Mouse (Mus musculus): ENCODE data around the gene Celsr2. TPM values are rescaled to one million over a fixed set of nuclear protein-coding genes. Genes with fewer than 3 reads are reported as not detected.

Gene Celsr2
- total and polyA plus RNA-seq, 2 experiments from 2014 or later = 1.2 to 5.5 TPM

- Histone ChIP-seq H3K36me3 (replicated peaks; ENCODE audit: control insufficient read depth, insufficient read depth, low read length) (peaks cover 73% of the 10 kb centered on the region), H3K4me2 (ENCODE audit: low read depth, low read length) (no peak overlapping the region), H3K27ac (ENCODE audit: low read depth) (no peak overlapping the region), H3K9ac (replicated peaks; ENCODE audit: low read depth, low read length) (no peak overlapping the region), H3K4me3 (ENCODE audit: low read depth, low read length) (no peak overlapping the region), H3K9me3 (replicated peaks; ENCODE audit: control insufficient read depth, low read length) (no peaks in the 10 kb centered on the region), H3K4me1 (ENCODE audit: control insufficient read depth, insufficient read depth) (no peaks in the 10 kb centered on the region), H3K27me3 (ENCODE audit: control insufficient read depth, insufficient read depth, low read length) (no peaks in the 10 kb centered on the region)
- ATAC-seq (ENCODE audit: insufficient read depth, low read depth) (no peak), DNase-seq (ENCODE audit: low spot score) (no peak)
- no peak for TF ChIP-seq CTCF (IDR thresholded peaks at IDR 0.05; ENCODE audit: low read depth)
- WGBS = 63% methylated on average over 19 of the region's 19 CpGs
Observed at GRCm38 (mm10) chr3:108433881-108434495, 18.6 kb upstream of the Celsr2 start.

GRCm38 (mm10) chr3:108433188-108433880 is 18.0 kb upstream of the Celsr2 start:
- ATAC-seq (ENCODE audit: insufficient read depth, low read depth) = no peak; the same call in 1 of the 2 replicates
- no peaks in the 10 kb centered on the region for H3K4me1 ChIP-seq (ENCODE audit: control insufficient read depth, insufficient read depth)
- no peaks in the 10 kb centered on the region for H3K27me3 ChIP-seq (ENCODE audit: control insufficient read depth, insufficient read depth, low read length)
- DNase-seq (ENCODE audit: low spot score) = no peak
- H3K4me2 ChIP-seq (ENCODE audit: low read depth, low read length) = no peak overlapping the region
- H3K4me3 ChIP-seq (ENCODE audit: low read depth, low read length) = no peak overlapping the region
- WGBS = 61% methylated on average over 18 of the region's 18 CpGs
- H3K9me3 ChIP-seq (replicated peaks; ENCODE audit: control insufficient read depth, low read length) = no peaks in the 10 kb centered on the region
- H3K27ac ChIP-seq (ENCODE audit: low read depth) = no peak overlapping the region
- H3K9ac ChIP-seq (replicated peaks; ENCODE audit: low read depth, low read length) = no peak overlapping the region
- H3K36me3 ChIP-seq (replicated peaks; ENCODE audit: control insufficient read depth, insufficient read depth, low read length) = peaks cover 77% of the 10 kb centered on the region
- TF ChIP-seq EP300 (IDR thresholded peaks at IDR 0.05; ENCODE audit: low read depth) = no peak

GRCm38 (mm10) chr3:108432542-108433187 is 17.3 kb upstream of the Celsr2 start:
- no peak for ATAC-seq (ENCODE audit: insufficient read depth, low read depth)
- TF ChIP-seq CTCF (IDR thresholded peaks at IDR 0.05; ENCODE audit: low read depth) = no peak
- no peak for TF ChIP-seq EP300 (IDR thresholded peaks at IDR 0.05; ENCODE audit: low read depth)
- H3K4me3 ChIP-seq (ENCODE audit: low read depth, low read length) = no peak overlapping the region
- H3K36me3 ChIP-seq (replicated peaks; ENCODE audit: control insufficient read depth, insufficient read depth, low read length) = peaks cover 84% of the 10 kb centered on the region
- DNase-seq (ENCODE audit: low spot score) = no peak
- no peaks in the 10 kb centered on the region for H3K4me1 ChIP-seq (ENCODE audit: control insufficient read depth, insufficient read depth)
- WGBS = 84% methylated on average over 13 of the region's 13 CpGs
- no peak overlapping the region for H3K27ac ChIP-seq (ENCODE audit: low read depth)
- H3K9me3 ChIP-seq (replicated peaks; ENCODE audit: control insufficient read depth, low read length) = no peaks in the 10 kb centered on the region
- no peak overlapping the region for H3K4me2 ChIP-seq (ENCODE audit: low read depth, low read length)
- H3K9ac ChIP-seq (replicated peaks; ENCODE audit: low read depth, low read length) = no peak overlapping the region
- H3K27me3 ChIP-seq (ENCODE audit: control insufficient read depth, insufficient read depth, low read length) = no peaks in the 10 kb centered on the region

GRCm38 (mm10) chr3:108425624-108426018 is 10.3 kb upstream of the Celsr2 start:
- WGBS = 88% methylated on average over 6 of the region's 6 CpGs
- Histone ChIP-seq H3K27me3 (ENCODE audit: control insufficient read depth, insufficient read depth, low read length) (no peaks in the 10 kb centered on the region), H3K9ac (replicated peaks; ENCODE audit: low read depth, low read length) (no peak overlapping the region), H3K27ac (ENCODE audit: low read depth) (no peak overlapping the region), H3K4me2 (ENCODE audit: low read depth, low read length) (no peak overlapping the region), H3K36me3 (replicated peaks; ENCODE audit: control insufficient read depth, insufficient read depth, low read length) (peaks cover 55% of the 10 kb centered on the region), H3K9me3 (replicated peaks; ENCODE audit: control insufficient read depth, low read length) (no peaks in the 10 kb centered on the region), H3K4me1 (ENCODE audit: control insufficient read depth, insufficient read depth) (peaks cover 8% of the 10 kb centered on the region; the same call in 1 of the 2 replicates), H3K4me3 (ENCODE audit: low read depth, low read length) (no peak overlapping the region)
- no peak for TF ChIP-seq EP300 (IDR thresholded peaks at IDR 0.05; ENCODE audit: low read depth)
- TF ChIP-seq CTCF (IDR thresholded peaks at IDR 0.05; ENCODE audit: low read depth) = no peak
- DNase-seq (ENCODE audit: low spot score) = no peak
- ATAC-seq (ENCODE audit: insufficient read depth, low read depth) = no peak

GRCm38 (mm10) chr3:108424944-108425623 is 9.7 kb upstream of the Celsr2 start:
- H3K9me3 ChIP-seq (replicated peaks; ENCODE audit: control insufficient read depth, low read length) = no peaks in the 10 kb centered on the region
- no peaks in the 10 kb centered on the region for H3K27me3 ChIP-seq (ENCODE audit: control insufficient read depth, insufficient read depth, low read length)
- DNase-seq (ENCODE audit: low spot score) (no peak), ATAC-seq (ENCODE audit: insufficient read depth, low read depth) (no peak)
- H3K36me3 ChIP-seq (replicated peaks; ENCODE audit: control insufficient read depth, insufficient read depth, low read length) = peaks cover 52% of the 10 kb centered on the region
- TF ChIP-seq EP300 (IDR thresholded peaks at IDR 0.05; ENCODE audit: low read depth) (no peak), CTCF (IDR thresholded peaks at IDR 0.05; ENCODE audit: low read depth) (no peak)
- H3K4me2 ChIP-seq (ENCODE audit: low read depth, low read length) = no peak overlapping the region
- H3K27ac ChIP-seq (ENCODE audit: low read depth) = no peak overlapping the region
- peaks cover 8% of the 10 kb centered on the region; the same call in 1 of the 2 replicates for H3K4me1 ChIP-seq (ENCODE audit: control insufficient read depth, insufficient read depth)
- WGBS = 74% methylated on average over 7 of the region's 7 CpGs
- H3K4me3 ChIP-seq (ENCODE audit: low read depth, low read length) = no peak overlapping the region
- H3K9ac ChIP-seq (replicated peaks; ENCODE audit: low read depth, low read length) = no peak overlapping the region

All from heart, postnatal 0 days (tissue).